ENCODE assay signal across 39 mouse cellular contexts in genomic region chr11:62748062-62748461, GRCm38 (mm10). TPM values are rescaled to one million over a fixed set of nuclear protein-coding genes. Genes with fewer than 3 reads are reported as not detected.
"Had no signal": no experiment of that assay in that cellular context is flagged by ENCODE, and none has a peak within 500 bp of the region (broad histone marks: within the 10 kb centered on the region; RNA-seq: fewer than 3 reads in every experiment).

No protein-coding gene starts in this region.

- H3K36me3 ChIP-seq: embryonic facial prominence, embryonic 10.5 days; embryonic facial prominence, embryonic 12.5 days; embryonic facial prominence, embryonic 13.5 days; embryonic facial prominence, embryonic 15.5 days; forebrain, embryonic 10.5 days; forebrain, embryonic 12.5 days; forebrain, embryonic 15.5 days had no signal

- DNase-seq: cerebellum, adult 2 months; cerebellum, adult 8-10 months; cerebellum, adult 9-10 months; cerebellum, adult 9-11 months; cerebellum, postnatal 10 days; cerebellum, postnatal 14 days; cerebellum, postnatal 25 days; cerebellum, postnatal 36 days; embryo, embryonic 11 days; forebrain, postnatal 0 days; gastrocnemius, adult 2 months; gastrocnemius, postnatal 10 days; gastrocnemius, postnatal 14 days; gastrocnemius, postnatal 25 days; gastrocnemius, postnatal 36 days; heart, adult 18-20 months; heart, adult 2 months had no signal

- H3K4me2 ChIP-seq: embryonic facial prominence, embryonic 12.5 days; embryonic facial prominence, embryonic 13.5 days; embryonic facial prominence, embryonic 15.5 days; forebrain, embryonic 12.5 days; forebrain, embryonic 13.5 days; forebrain, embryonic 15.5 days had no signal

- H3K4me3 ChIP-seq: embryonic facial prominence, embryonic 10.5 days; embryonic facial prominence, embryonic 12.5 days; embryonic facial prominence, embryonic 13.5 days; embryonic facial prominence, embryonic 15.5 days; erythroblast, embryonic 14.5 days; forebrain, embryonic 10.5 days; forebrain, embryonic 12.5 days; forebrain, embryonic 13.5 days; forebrain, embryonic 15.5 days; heart, adult 2 months had no signal

RNA-seq across cellular contexts. Expression of gene Gm10428, which starts 4.8 kb away (rescaled TPM):
- total RNA-seq: common myeloid progenitor, adult 5-6 weeks; forebrain, postnatal 0 days; gastrocnemius, adult 18-20 months; gastrocnemius, adult 2 months; gastrocnemius, adult 8-10 months; gastrocnemius, postnatal 10 days; gastrocnemius, postnatal 14 days; gastrocnemius, postnatal 25 days; gastrocnemius, postnatal 36 days; gastrocnemius, postnatal 4 days; granulocyte monocyte progenitor cell, adult 5-6 weeks; heart, adult 18-20 months; heart, adult 2 months had no signal
- polyA plus RNA-seq: cerebellum, adult 2 months; cortical plate, adult 2 months; embryonic facial prominence, embryonic 10.5 days; embryonic facial prominence, embryonic 11.5 days; embryonic facial prominence, embryonic 12.5 days; embryonic facial prominence, embryonic 13.5 days; embryonic facial prominence, embryonic 14.5 days; embryonic facial prominence, embryonic 15.5 days; erythroblast, embryonic 14.5 days; forebrain, embryonic 10.5 days; forebrain, embryonic 11.5 days; forebrain, embryonic 12.5 days; forebrain, embryonic 13.5 days; forebrain, embryonic 14.5 days; forebrain, embryonic 15.5 days; forebrain, embryonic 16.5 days; forebrain, postnatal 0 days; frontal cortex, adult 2 months; gonadal fat pad, adult 2 months; heart, adult 2 months had no signal

RNA-seq across cellular contexts. Expression of gene Zfp287, which starts 16.4 kb away (rescaled TPM):
- polyA plus RNA-seq: erythroblast, embryonic 14.5 days had no signal

RNA-seq across cellular contexts. Expression of gene Zfp286, which starts 41.2 kb away (rescaled TPM):
- polyA plus RNA-seq: erythroblast, embryonic 14.5 days had no signal
